Mouse (Mus musculus) regulatory T cell (primary cell): ENCODE measurements around the gene Dst.

Source experiments
- in situ Hi-C: fragments of 300-600 bp; cut with MboI, MseI; formaldehyde crosslinking; loops from one replicate; pipeline ENCODE4 v1.15.1; 2025; ENCODE audit warnings: high pct_unique_total_duplicates

The Dst gene

DNA sequence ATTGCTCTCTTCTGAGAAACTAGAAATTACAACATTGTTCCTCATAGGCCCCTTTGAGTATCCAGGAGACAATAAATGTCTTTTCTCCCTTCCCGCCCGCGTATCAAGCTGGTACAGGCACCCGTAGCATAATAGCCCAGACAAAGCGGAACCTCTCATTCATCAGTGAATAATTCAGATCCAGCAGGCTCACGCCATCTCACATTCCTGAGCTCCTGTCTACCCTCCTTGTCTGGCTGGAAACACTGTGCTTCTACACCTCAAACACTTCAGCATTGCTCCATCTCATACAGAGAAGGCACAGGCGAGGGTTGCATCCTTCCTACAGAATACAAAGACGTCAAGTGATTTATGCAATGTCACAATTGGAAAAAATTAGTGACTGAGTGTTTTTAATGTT is 23.8 kb downstream of the Dst start:
- in situ Hi-C loops = no loop called here

DNA sequence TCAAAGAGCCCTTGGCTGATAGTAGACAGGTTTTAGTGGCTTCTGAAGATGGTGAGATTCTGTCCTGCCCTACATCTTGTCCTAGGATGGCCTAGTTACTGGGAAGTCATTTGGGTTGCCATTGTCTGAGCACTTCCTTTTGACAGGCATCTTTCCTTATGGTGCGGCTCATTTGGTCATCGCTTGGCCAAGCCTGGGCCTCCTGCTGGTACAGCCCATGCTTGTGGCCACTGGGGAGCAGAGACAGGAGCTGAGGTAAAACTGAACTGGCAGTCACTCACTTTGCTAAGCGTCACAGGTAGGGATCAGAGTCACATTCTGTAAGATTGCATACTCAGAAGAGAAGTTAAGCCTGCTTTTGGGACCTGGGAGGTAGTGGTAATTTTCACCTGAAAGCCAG is 24.2 kb downstream of the Dst start:
- in situ Hi-C loops = no loop called here

DNA sequence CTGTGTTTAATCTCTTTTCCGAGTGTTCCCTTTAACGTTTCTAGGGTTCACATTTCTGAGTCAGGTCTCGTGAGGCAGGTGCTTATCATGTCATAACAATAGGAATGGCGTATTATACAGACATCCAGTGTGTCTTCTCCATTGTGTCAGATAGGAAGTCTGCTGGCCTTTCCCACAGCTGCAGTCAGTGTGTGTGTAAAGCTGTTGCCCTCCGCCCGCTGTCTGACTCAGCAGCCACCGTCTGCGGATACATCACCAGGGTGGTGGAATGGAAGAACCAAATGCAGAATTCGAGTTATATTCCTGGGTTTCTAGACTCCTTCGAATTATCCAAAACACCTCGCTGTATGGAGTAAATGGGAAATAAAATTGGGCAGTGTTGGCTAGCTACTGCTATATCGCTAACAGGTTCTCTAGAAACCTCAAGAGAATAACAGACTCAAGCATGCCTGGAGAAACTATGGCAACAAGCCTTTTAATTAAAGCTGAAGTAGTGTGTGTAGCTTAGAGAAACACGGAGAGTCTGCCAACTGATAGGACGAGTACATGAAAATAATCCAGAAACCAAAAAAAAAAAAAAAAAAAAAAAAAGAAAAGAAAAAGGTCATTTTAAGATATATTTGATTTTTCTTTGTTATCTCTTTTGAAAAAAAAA is 24.9 kb downstream of the Dst start:
- in situ Hi-C loops = no loop called here

DNA sequence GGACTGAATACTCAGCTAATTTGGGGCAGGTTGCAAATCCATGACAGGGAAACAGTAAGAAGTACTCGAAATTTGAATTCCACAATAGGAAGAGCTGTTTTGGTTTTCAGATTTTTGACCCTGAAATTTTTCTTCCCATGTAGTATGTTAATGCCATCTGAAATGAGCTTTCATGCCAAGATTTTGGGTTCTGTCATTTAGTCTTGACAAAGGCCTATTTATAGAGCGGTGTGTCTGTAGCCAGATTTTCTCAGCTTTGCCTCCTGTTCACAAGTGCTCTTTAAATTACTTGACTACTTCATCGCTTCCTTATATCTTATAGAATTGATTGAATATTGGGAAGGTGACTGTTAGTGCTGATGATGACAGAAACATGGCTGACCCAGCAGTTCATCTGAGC is 27.9 kb downstream of the Dst start:
- in situ Hi-C loops = no loop called here

DNA sequence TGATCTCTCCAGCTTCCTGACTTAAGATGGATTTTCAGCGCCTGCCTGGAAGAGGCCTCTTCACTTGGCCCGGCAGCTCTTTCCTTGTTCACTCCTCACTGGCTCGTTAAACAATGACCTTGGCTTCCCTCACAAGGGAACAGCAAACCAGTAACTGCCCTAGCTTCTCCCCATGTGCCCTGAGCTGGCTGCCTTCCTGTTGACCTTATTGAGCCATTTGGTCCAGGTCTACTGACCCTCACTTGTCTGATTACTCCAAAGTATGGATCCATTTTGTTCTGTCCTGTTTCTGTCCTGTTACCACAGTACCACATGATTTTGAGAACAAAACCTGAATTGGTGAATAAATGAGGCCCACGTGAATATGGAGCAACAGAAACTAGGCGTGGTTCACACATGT is 31.8 kb downstream of the Dst start:
- in situ Hi-C loops = loop anchor here (5.0 kb wide), 1 partner anchor 103 kb away; no protein-coding TSS in a partner anchor

DNA sequence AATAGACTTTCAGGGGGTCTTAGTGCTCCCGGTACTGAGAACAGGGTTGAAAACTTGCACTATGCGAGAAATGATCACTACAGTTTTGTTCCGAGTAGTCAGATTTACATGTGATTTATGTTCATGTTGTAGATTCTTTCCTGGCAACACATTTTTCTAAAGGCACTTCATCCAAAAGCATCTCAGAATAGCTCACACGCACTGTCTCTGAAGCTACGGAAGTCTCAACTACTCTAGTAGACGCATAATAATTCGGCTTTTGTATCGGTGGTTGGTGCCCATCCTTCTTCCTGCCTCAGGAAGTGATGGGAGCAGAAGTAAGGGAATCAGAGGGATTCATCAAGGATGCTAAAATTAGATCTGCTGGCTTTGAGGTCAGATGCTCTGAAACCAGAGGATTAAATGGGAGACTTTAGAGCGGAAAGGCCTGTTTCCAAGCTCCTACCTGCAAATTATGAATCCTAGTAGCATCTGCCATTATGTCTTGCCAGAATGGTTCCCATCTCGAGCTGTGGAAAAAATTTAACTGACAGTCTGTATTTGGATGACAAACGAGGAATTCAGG is 32.4 kb downstream of the Dst start:
- in situ Hi-C loops = loop anchor here (5.0 kb wide), 1 partner anchor 103 kb away; no protein-coding TSS in a partner anchor

DNA sequence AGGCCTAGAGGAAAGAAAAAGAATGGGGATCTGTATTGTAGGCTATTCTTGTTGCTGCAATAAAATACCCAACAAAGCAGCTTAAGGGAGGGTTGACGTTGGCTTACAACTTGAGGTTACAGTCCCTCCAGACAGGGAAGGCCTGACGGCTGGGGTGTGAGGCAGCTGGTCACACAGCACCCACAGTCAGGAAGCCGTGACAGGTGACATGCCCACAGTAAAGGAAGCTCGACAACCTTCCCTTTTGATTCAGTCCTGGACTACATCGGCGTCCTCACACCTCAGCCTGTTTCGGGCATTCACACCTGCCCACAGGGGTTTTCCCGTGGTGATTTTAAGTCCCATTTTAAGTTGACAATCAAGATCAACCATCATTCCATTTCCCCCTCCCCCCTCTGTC is 34.6 kb downstream of the Dst start:
- in situ Hi-C loops = loop anchor here (5.0 kb wide), 1 partner anchor 105 kb away; no protein-coding TSS in a partner anchor

DNA sequence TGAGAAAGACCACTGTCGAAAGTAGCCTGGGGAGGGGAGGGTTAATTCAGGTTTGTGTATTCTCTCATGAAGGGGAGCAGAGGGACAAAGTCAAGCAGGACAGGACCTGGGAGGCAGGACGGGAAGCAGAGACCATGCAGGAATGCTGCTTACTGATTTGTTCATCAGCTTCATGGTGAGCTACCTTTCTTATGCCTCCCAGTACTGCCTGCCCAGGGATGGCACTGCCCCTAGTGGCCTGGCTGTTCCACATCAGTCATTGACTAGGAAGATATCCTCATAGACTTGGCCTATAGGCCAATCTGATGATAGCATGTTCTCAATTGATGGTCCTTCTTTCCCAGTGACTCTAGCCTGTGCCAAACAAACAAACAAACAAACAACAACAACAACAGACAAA is 35.9 kb downstream of the Dst start:
- in situ Hi-C loops = loop anchor here (5.0 kb wide), 1 partner anchor 107 kb away; no protein-coding TSS in a partner anchor

DNA sequence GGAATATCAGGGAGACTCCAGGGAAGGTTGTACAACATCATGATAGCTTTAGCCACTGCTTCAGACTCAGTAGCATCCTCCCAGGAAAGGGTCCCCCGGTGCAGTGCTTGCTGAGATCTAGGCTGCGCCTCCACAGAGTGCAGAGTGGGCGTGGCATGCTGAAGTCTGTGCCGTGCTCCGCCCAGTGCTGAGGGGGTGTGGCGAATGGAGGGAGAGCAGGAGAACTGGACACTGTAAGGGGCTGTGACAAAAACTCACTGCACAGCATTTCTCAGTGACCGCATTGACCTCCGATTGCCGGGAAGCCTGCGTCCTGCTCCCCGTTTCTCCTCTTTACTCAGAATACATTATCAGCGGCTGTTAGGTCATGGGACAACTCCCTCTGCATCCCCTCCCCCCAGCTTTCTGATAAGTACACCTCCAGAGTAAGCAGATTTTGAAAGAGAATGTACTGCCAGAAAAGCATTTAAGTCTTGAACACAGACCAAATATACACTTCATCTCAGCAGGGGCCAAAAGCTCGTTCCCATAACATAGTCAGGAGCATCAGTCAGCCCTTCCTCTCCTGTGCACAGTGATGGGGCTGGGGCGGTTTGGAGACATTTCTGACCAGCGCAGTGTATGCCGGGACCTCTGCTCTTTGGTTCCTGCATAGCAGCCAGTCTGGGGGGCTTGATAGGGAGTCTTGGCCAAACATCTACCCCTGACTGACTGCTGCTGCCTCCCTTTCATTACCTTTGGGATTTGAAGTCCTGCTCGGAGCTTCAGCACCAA is 37.1 kb downstream of the Dst start:
- in situ Hi-C loops = loop anchor here (5.0 kb wide), 1 partner anchor 108 kb away; no protein-coding TSS in a partner anchor

DNA sequence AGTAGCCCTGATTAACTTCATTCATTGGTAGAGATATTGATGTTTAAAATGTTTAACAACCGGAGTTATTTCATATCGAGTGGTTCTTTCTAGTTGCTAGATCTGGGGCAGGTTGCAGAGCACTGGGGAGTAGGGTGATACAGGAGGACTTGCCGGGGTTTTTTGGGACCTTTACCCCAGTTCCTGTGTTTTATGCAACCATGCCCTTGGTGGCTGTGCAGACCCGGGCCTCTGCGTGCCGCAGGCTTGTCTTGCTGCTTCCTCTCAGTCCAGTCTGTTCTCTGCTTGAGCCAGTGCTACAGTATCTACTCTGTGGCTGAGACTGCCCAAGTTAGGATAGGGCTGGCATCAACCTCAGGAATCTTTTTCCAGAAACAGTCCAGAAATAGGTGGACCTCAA is 37.7 kb downstream of the Dst start:
- in situ Hi-C loops = no loop called here

DNA sequence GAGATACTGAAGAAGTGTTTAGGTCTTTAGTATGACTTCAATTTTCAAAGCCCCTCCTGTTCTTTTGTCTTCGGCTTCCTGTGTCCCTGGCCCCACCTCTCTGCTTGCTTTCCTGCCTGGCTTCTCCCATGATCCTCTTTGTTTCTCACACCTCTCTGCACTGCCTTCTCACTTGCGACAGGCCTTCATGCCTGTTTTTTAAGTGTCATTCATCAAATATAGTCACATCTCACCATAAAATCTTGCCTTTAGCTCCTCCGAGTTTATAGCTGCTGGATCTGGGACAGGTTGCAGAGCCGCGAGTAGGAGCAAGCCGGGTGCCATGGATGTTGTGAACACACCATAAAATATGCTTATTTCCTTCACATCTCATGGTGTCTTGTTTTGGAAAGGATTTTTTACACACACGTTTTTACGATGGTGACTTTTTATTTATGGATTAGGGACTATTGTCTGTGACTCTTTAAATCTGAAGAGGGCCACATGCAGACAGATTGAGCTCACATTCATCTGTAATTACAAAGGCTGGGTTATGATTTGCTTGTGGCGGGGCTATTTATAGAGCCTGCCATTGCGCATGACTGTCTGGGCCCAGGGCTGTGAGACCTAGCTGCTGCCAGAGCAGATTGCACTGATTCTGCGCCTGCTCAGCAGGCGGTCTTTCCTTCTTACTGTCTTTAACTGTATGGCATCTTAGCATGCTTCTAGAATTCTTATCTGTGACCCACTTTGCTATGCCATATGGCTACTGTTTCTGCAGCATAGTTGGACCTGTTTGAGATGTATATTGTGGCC is 38.8 kb downstream of the Dst start:
- in situ Hi-C loops = no loop called here

DNA sequence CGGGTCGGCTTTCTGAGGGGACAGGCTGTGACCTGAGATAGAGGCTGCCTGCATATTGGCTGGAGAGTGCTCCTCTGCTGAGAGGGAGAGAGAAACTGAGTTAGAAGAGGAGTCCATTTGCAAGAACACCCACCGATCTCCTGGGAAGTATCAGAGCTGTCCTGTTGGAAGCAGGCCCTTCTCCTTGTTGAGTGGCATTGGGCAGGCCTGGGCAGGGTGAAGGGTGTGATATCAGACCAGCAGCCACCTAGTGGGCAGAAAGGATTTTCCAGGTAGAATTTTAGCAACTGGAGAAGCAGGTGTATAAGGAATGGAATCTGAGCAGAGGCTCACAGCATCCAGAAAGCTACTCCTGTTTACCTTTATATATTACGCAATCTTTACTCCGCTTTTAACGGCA is 39.8 kb downstream of the Dst start:
- in situ Hi-C loops = no loop called here

DNA sequence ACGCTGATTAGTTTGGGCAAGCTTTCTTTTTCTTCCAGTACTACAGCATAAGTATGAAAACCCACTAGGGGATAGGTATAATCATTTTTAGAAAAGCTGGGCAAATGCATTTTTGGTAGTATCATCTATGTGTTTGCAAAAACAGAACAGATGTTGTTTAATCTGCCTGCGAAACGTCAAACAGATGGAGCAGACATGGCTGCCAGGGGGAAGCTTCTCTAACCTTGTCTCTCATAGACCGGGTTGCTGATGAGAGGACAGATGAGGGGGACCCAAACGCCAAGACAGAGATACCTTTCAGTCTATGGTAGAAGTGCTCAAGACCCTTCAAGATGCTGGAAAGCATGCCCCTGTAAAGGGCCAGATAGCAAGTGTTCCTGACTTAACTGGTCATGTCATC is 40.5 kb downstream of the Dst start:
- in situ Hi-C loops = no loop called here

DNA sequence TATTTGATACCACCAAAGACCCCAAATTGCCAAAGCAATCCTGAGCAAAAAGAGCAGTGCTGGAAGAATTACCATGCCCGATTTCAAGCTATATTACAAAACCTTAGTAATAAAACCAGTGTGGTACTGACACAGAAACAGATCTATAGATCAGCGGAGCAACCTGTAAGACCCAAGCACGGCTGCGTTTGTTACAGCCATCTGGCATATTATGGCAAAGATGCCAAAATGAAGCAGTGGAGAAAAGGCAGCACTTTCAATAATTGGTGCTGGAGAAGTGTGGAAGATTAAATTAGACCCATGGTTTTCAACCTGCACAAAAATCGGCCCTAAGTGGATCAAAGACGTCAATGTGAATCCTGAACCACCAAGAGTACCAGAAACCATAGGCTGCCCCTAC is 47.6 kb downstream of the Dst start:
- in situ Hi-C loops = no loop called here

DNA sequence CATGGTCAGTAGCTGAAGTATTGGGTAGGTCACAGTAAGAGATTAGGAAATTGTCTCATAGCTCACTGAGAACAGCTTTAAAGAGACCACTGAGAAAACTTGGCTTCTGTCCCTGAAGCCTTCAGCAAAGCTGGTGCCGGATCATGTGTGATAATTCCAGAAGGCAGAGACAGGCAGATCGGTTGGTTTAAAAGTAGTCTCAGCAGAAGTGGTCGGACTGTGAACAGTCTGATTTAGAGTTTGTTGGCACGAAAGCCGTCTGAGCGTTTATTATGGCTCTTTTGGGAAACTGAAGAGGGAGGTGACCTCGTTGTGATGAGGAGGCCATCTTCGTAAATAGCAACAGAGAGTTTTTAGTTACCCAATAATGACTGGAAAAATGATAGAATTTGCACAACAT is 52.4 kb downstream of the Dst start:
- in situ Hi-C loops = loop anchor here (5.0 to 10.0 kb wide), 2 partner anchors 73 to 116 kb away; no protein-coding TSS in a partner anchor

DNA sequence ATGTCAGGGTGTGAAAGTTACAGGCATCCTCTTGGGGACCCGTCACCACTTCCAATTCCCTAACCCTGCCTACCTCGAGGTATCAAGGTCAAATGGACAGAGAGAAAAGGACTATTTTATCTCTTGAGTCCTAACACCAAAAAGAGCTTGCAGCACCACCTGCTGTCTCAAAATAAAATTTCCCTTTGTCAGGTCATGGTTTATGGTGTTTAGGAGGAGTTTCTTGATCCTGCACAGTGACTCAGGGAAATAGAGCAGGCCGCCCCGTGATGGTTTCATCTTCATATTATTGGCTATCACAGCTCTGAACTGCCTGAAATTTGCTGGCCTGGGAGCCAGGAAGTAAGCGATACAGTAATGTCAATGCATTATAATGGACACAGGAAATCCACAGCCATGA is 56.6 kb downstream of the Dst start:
- in situ Hi-C loops = loop anchor here (5.0 to 10.0 kb wide), 2 partner anchors 77 to 120 kb away; no protein-coding TSS in a partner anchor

DNA sequence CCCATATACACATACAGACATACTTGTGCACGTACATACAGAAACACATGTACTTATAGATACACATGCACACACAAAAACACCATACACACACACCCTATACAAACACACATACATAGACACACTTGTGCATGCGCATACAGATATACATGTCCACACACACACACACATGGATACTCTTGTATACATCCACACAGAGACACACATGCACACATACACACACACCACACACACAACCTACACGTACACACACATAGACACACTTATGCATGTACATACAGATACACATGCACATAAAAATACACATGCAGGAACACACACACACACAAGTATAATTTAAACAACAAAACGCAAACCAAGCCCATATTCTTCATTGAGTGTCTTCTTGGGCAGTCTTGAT is 57.8 kb downstream of the Dst start:
- in situ Hi-C loops = loop anchor here (10.0 kb wide), 1 partner anchor 121 kb away; no protein-coding TSS in a partner anchor

DNA sequence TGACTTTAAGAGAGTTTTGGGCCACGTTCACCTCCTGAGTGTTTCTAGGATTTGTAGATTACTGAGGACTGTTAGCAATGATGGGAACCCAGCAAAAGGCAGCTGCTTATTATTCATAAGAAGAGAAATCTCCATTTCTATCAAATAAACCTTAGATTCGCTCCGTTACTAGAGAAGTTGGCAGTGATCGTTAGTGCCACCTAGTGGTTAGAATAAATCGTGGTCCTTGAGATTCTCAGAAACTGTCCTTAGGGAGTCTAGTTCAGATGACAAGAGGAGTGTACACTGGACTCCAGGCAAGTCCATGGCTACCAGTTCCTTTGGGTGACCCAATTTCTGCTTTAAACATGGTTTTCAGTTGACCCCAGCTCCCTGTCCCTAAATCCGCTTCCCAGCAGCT is 58.3 kb downstream of the Dst start:
- in situ Hi-C loops = loop anchor here (10.0 kb wide), 1 partner anchor 122 kb away; no protein-coding TSS in a partner anchor

DNA sequence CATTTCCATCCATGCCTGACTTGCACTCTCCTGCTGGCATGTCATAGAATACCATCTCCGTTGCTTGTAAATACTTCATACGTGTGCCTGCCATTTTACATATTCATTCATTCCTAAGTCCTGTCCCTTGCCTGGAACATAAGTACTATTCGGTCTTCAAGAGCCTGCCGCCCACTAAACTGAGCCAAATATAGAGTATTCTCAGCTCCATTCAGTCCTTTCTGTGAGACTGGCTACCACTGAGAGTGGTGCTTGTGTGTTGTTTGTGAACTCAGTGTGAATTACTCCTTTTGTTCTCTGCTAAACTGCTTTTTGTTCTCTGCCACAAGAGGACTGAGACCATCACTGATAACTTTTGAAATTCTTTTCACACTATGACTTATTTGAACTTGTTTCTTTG is 59.2 kb downstream of the Dst start:
- in situ Hi-C loops = loop anchor here (10.0 kb wide), 1 partner anchor 122 kb away; no protein-coding TSS in a partner anchor

DNA sequence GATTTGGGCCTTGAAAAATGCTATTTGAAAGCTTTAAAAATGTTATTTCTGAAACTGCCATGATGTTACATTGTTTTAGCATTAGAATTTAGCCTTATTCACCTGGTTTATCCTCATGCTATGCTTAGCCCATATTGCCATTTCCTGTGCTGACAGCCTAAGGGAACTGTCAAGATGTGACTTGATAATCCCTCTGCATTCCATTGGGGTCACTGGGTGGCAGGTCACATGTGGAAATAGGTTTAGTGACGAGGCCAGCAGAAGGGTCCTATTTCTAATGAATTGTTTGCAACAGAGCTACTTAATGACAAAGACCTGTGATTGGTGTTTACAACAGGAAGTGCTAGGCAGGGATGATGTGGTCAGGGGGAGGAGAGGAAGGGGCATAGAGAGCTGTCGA is 61.9 kb downstream of the Dst start:
- in situ Hi-C loops = loop anchor here (10.0 kb wide), 2 partner anchors 125 to 285 kb away; no protein-coding TSS in a partner anchor

DNA sequence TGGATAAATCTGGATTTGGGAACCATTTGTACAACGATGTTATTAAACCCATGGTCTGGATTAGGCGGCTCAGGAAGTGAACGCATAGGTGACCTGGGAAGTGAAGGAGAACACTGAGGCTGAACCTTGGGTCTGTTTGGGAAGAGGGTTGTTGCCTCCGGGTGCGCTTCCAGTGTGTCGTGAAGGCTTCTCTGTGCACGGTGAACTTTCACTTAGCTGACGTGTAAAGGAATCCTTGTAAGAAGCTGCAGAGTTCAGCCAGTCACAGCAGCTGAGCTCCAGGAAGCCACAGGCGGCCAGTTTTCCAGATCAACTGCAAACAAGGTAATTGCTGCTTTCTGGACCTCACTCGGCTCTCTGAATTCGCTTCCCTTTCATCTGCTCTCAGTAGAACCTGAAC is 66.4 kb downstream of the Dst start:
- in situ Hi-C loops = loop anchor here (10.0 kb wide), 1 partner anchor 290 kb away; no protein-coding TSS in a partner anchor
